Mouse (Mus musculus) bone marrow macrophage, adult 2 months (primary cell): Measurements from ENCODE around the gene Skida1.

Experiments used
- CTCF ChIP-seq: IDR thresholded peaks from 2 replicates; pipeline ENCODE4 v1.5.1; 2012; ENCODE audit warnings: low read depth, mild to moderate bottlenecking, low read length, moderate library complexity
- POLR2A ChIP-seq: IDR thresholded peaks from 2 replicates; pipeline ENCODE4 v1.6.1; 2012; ENCODE audit warnings: mild to moderate bottlenecking, low read depth, low read length, borderline replicate concordance

DNA sequence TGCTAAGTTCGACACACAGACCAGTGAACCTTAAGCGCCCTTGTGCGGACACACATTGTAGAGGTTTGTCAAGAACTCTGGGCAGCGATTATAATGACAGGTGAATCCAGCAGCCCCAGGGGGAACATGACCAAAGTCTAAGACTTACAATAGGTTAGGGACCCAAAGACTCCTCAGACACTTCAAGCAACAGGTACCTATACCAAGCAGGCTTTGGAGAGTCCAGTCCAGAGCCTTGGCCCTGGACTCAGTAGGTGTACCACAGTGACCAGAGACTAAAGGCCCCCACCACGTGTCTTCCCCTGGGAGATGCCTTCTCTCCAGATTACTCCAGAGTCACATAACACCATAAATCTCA is 16.3 kb downstream of the Skida1 start:
- TF ChIP-seq CTCF, result no peak
- TF ChIP-seq POLR2A, result no peak
